Comparison of ENCODE assay signal across 14 mouse cellular contexts in genomic region chr13:52015496-52015895, GRCm38 (mm10).
A peak's percentile ranks its signal among the peaks of the same experiment; 100 is the strongest.
DNase-seq lines count a peak whose midpoint lies in the region; ATAC-seq and TF ChIP-seq lines count a peak whose summit lies in the region.
"Had no signal": no experiment of that assay in that cellular context is flagged by ENCODE, and none has a peak within 500 bp of the region (broad histone marks: within the 10 kb centered on the region; RNA-seq: fewer than 3 reads in every experiment).

No protein-coding gene starts in this region.

- H3K4me1 ChIP-seq in testis, adult 2 months (ENCODE audit: control insufficient read depth, insufficient read depth, low read length) = no peaks in the 10 kb centered on the region; the same call in 1 of the 2 replicates
- H3K4me1 ChIP-seq in hindbrain, embryonic 12.5 days = peaks cover 33% of the 10 kb centered on the region
- H3K4me1 ChIP-seq in midbrain, embryonic 11.5 days (ENCODE audit: control insufficient read depth, insufficient read depth, low read length) = peaks cover 14% of the 10 kb centered on the region
- peaks cover 11% of the 10 kb centered on the region; the same call in 1 of the 2 replicates for H3K4me1 ChIP-seq in kidney, embryonic 14.5 days (ENCODE audit: control insufficient read depth, insufficient read depth, low read length)

- DNase-seq in testis, postnatal 14 days (ENCODE audit: low spot score) = no peak
- peak; percentile 86 for DNase-seq in midbrain, embryonic 11.5 days (ENCODE audit: low spot score, missing footprints)
- no peak for DNase-seq in adrenal gland, adult 18-20 months (ENCODE audit: low spot score in 2 of 2)
- DNase-seq in left cerebral cortex, postnatal 14 days (ENCODE audit: low spot score in 2 of 2) = no peak
- no peak for DNase-seq in adipocyte (ENCODE audit: low spot score)
- DNase-seq: gastrocnemius, postnatal 25 days; kidney, postnatal 36 days had no signal

- no peak for TF ChIP-seq CTCF in testis, adult 2 months (IDR thresholded peaks at IDR 0.05; ENCODE audit: control insufficient read depth, insufficient read depth, insufficient replicate concordance, low read depth, low read length)

- H3K4me3 ChIP-seq in testis, adult 2 months (ENCODE audit: control insufficient read depth, low read depth, low read length) = peak overlapping the region; percentile 61
- H3K4me3 ChIP-seq in hindbrain, embryonic 12.5 days = no peak overlapping the region
- H3K4me3 ChIP-seq in midbrain, embryonic 11.5 days (ENCODE audit: low read depth, low read length) = no peak overlapping the region
- no peak overlapping the region for H3K4me3 ChIP-seq in kidney, embryonic 14.5 days (ENCODE audit: low read length)
- H3K4me3 ChIP-seq: stomach, embryonic 15.5 days had no signal

- no peaks in the 10 kb centered on the region for H3K9me3 ChIP-seq in hindbrain, embryonic 12.5 days (replicated peaks)
- no peaks in the 10 kb centered on the region for H3K9me3 ChIP-seq in midbrain, embryonic 11.5 days (ENCODE audit: control insufficient read depth, low read length)
- H3K9me3 ChIP-seq in kidney, embryonic 14.5 days (ENCODE audit: control insufficient read depth, low read length) = no peaks in the 10 kb centered on the region
- H3K9me3 ChIP-seq: stomach, embryonic 15.5 days had no signal

- peak; percentile 41 for ATAC-seq in hindbrain, embryonic 12.5 days (ENCODE audit: low FRiP score)
- peak; percentile 61 for ATAC-seq in midbrain, embryonic 11.5 days (ENCODE audit: low FRiP score)
- ATAC-seq in kidney, embryonic 14.5 days (ENCODE audit: low FRiP score, low TSS enrichment) = no peak
- ATAC-seq: Patski had no signal

- no peaks in the 10 kb centered on the region for H3K36me3 ChIP-seq in testis, adult 2 months (ENCODE audit: control insufficient read depth, insufficient read depth, low read length)
- H3K36me3 ChIP-seq in hindbrain, embryonic 12.5 days = no peaks in the 10 kb centered on the region
- H3K36me3 ChIP-seq in midbrain, embryonic 11.5 days (ENCODE audit: control insufficient read depth, insufficient read depth, low read length) = no peaks in the 10 kb centered on the region
- no peaks in the 10 kb centered on the region for H3K36me3 ChIP-seq in kidney, embryonic 14.5 days (ENCODE audit: control insufficient read depth, insufficient read depth, low read length)
- H3K36me3 ChIP-seq: stomach, embryonic 15.5 days had no signal

- peak overlapping the region; percentile 25; the same call in 1 of the 2 replicates for H3K4me2 ChIP-seq in hindbrain, embryonic 12.5 days (replicated peaks)
- peak overlapping the region; percentile 0; the same call in 1 of the 2 replicates for H3K4me2 ChIP-seq in midbrain, embryonic 11.5 days
- no peak overlapping the region for H3K4me2 ChIP-seq in kidney, embryonic 14.5 days (replicated peaks; ENCODE audit: low read depth, low read length)
- H3K4me2 ChIP-seq: liver, embryonic 11.5 days; stomach, embryonic 15.5 days had no signal

- H3K27ac ChIP-seq in testis, adult 2 months (ENCODE audit: control insufficient read depth, insufficient read depth, low read depth, low read length) = no peak overlapping the region
- peak overlapping the region; percentile 84 for H3K27ac ChIP-seq in hindbrain, embryonic 12.5 days
- H3K27ac ChIP-seq in midbrain, embryonic 11.5 days (ENCODE audit: low read depth, low read length) = 0 out of 2 replicates have a peak overlapping the region, but pooled peaks have one; percentile 4
- H3K27ac ChIP-seq in kidney, embryonic 14.5 days (ENCODE audit: low read depth, low read length) = no peak overlapping the region
- H3K27ac ChIP-seq: macrophage; stomach, embryonic 15.5 days had no signal

- TF ChIP-seq POLR2A in testis, adult 2 months (IDR thresholded peaks at IDR 0.05; ENCODE audit: control insufficient read depth, low read depth, low read length) = no peak

- intact Hi-C loops in left cerebral cortex, postnatal 14 days (cut with DNase I) = no loop called here

- no peak overlapping the region for H3K9ac ChIP-seq in hindbrain, embryonic 12.5 days
- no peak overlapping the region for H3K9ac ChIP-seq in midbrain, embryonic 11.5 days (ENCODE audit: low read length)
- H3K9ac ChIP-seq in kidney, embryonic 14.5 days (ENCODE audit: low read depth, low read length) = no peak overlapping the region
- H3K9ac ChIP-seq: stomach, embryonic 15.5 days had no signal

- 3% methylated on average over 5 of the region's 5 CpGs for WGBS in hindbrain, embryonic 12.5 days
- WGBS in midbrain, embryonic 11.5 days = 6% methylated on average over 5 of the region's 5 CpGs
- WGBS in kidney, embryonic 14.5 days = 26% methylated on average over 5 of the region's 5 CpGs

- no peaks in the 10 kb centered on the region for H3K27me3 ChIP-seq in testis, adult 2 months (ENCODE audit: control insufficient read depth, insufficient read depth, low read length)
- peaks cover 13% of the 10 kb centered on the region for H3K27me3 ChIP-seq in hindbrain, embryonic 12.5 days
- H3K27me3 ChIP-seq in midbrain, embryonic 11.5 days (ENCODE audit: control insufficient read depth, insufficient read depth, low read length) = no peaks in the 10 kb centered on the region; the same call in 1 of the 2 replicates
- no peaks in the 10 kb centered on the region for H3K27me3 ChIP-seq in kidney, embryonic 14.5 days (ENCODE audit: control insufficient read depth, insufficient read depth, low read length)
- H3K27me3 ChIP-seq: Patski; stomach, embryonic 15.5 days had no signal

Comparison
In these comparisons a context has a peak if more than half of its experiments do, and no peak if none do; other contexts are left out.
1. H3K27ac ChIP-seq: peak in hindbrain, embryonic 12.5 days (single experiment) and midbrain, embryonic 11.5 days (single experiment); none in testis, adult 2 months (single experiment) and kidney, embryonic 14.5 days (single experiment).